Mouse (Mus musculus): ENCODE results near the gene Mast2. TPM values are rescaled to one million over a fixed set of nuclear protein-coding genes. Genes with fewer than 3 reads are reported as not detected.

Gene Mast2
- polyA plus RNA-seq, 2 experiments: 24.1 to 54.7 TPM

GRCm38 (mm10) chr4:116439383-116439782 lies 24.6 kb downstream of the Mast2 start:
- Histone ChIP-seq H3K4me3 (replicated peaks; ENCODE audit: low read length) (no peak overlapping the region), H3K4me1 (ENCODE audit: control insufficient read depth, insufficient read depth, low read length) (no peaks in the 10 kb centered on the region), H3K27me3 (ENCODE audit: control insufficient read depth, insufficient read depth, low read length) (no peaks in the 10 kb centered on the region), H3K9ac (ENCODE audit: low read depth, low read length, severe bottlenecking) (no peak overlapping the region), H3K4me2 (replicated peaks; ENCODE audit: low read depth, low read length, severe bottlenecking) (no peak overlapping the region), H3K27ac (replicated peaks; ENCODE audit: low read depth, low read length) (no peak overlapping the region), H3K9me3 (ENCODE audit: control insufficient read depth, low read length) (no peaks in the 10 kb centered on the region), H3K36me3 (ENCODE audit: control insufficient read depth, insufficient read depth, low read length) (0 out of 2 replicates have a peak, but pooled peaks cover under 1% of the 10 kb centered on the region)
- no peak for TF ChIP-seq POLR2A (IDR thresholded peaks at IDR 0.05; ENCODE audit: borderline replicate concordance, extremely low read depth, insufficient read depth, insufficient read length)
- WGBS: 100% methylated on average over 1 of the region's 1 CpGs
- ATAC-seq (ENCODE audit: low FRiP score, low read depth) (no peak), DNase-seq (ENCODE audit: low spot score) (no peak)

- no peak for TF ChIP-seq POLR2A (IDR thresholded peaks at IDR 0.05; ENCODE audit: borderline replicate concordance, extremely low read depth, insufficient read depth, insufficient read length)
- H3K9ac ChIP-seq (ENCODE audit: low read depth, low read length, severe bottlenecking): no peak overlapping the region
- H3K27ac ChIP-seq (replicated peaks; ENCODE audit: low read depth, low read length): no peak overlapping the region
- H3K9me3 ChIP-seq (ENCODE audit: control insufficient read depth, low read length): no peaks in the 10 kb centered on the region
- no peak for DNase-seq (ENCODE audit: low spot score)
- no peaks in the 10 kb centered on the region for H3K27me3 ChIP-seq (ENCODE audit: control insufficient read depth, insufficient read depth, low read length)
- H3K4me3 ChIP-seq (replicated peaks; ENCODE audit: low read length): no peak overlapping the region
- peaks cover 9% of the 10 kb centered on the region for H3K36me3 ChIP-seq (ENCODE audit: control insufficient read depth, insufficient read depth, low read length)
- no peaks in the 10 kb centered on the region for H3K4me1 ChIP-seq (ENCODE audit: control insufficient read depth, insufficient read depth, low read length)
- H3K4me2 ChIP-seq (replicated peaks; ENCODE audit: low read depth, low read length, severe bottlenecking): no peak overlapping the region
- no peak for ATAC-seq (ENCODE audit: low FRiP score, low read depth)
These were observed 25.4 kb downstream of the Mast2 start for GRCm38 (mm10) chr4:116438561-116438960.

GRCm38 (mm10) chr4:116435626-116436025 lies 28.4 kb downstream of the Mast2 start:
- Histone ChIP-seq H3K36me3 (ENCODE audit: control insufficient read depth, insufficient read depth, low read length) (peaks cover 10% of the 10 kb centered on the region), H3K4me3 (replicated peaks; ENCODE audit: low read length) (no peak overlapping the region), H3K4me2 (replicated peaks; ENCODE audit: low read depth, low read length, severe bottlenecking) (no peak overlapping the region), H3K4me1 (ENCODE audit: control insufficient read depth, insufficient read depth, low read length) (no peaks in the 10 kb centered on the region), H3K9ac (ENCODE audit: low read depth, low read length, severe bottlenecking) (no peak overlapping the region), H3K27me3 (ENCODE audit: control insufficient read depth, insufficient read depth, low read length) (no peaks in the 10 kb centered on the region), H3K27ac (replicated peaks; ENCODE audit: low read depth, low read length) (no peak overlapping the region), H3K9me3 (ENCODE audit: control insufficient read depth, low read length) (no peaks in the 10 kb centered on the region)
- DNase-seq (ENCODE audit: low spot score) (no peak), ATAC-seq (ENCODE audit: low FRiP score, low read depth) (no peak)
- 97% methylated on average over 4 of the region's 4 CpGs for WGBS
- TF ChIP-seq POLR2A (IDR thresholded peaks at IDR 0.05; ENCODE audit: borderline replicate concordance, extremely low read depth, insufficient read depth, insufficient read length): no peak

GRCm38 (mm10) chr4:116422186-116422585 lies 41.8 kb downstream of the Mast2 start:
- 59% methylated on average over 1 of the region's 1 CpGs for WGBS

GRCm38 (mm10) chr4:116421170-116421569 lies 42.8 kb downstream of the Mast2 start:
- H3K36me3 ChIP-seq (ENCODE audit: control insufficient read depth, insufficient read depth, low read length): peaks cover 9% of the 10 kb centered on the region
- no peak overlapping the region for H3K9ac ChIP-seq (ENCODE audit: low read depth, low read length, severe bottlenecking)
- H3K9me3 ChIP-seq (ENCODE audit: control insufficient read depth, low read length): no peaks in the 10 kb centered on the region
- TF ChIP-seq POLR2A (IDR thresholded peaks at IDR 0.05; ENCODE audit: borderline replicate concordance, extremely low read depth, insufficient read depth, insufficient read length): no peak
- H3K27ac ChIP-seq (replicated peaks; ENCODE audit: low read depth, low read length): no peak overlapping the region
- no peak overlapping the region for H3K4me2 ChIP-seq (replicated peaks; ENCODE audit: low read depth, low read length, severe bottlenecking)
- no peak for ATAC-seq (ENCODE audit: low FRiP score, low read depth)
- no peaks in the 10 kb centered on the region for H3K27me3 ChIP-seq (ENCODE audit: control insufficient read depth, insufficient read depth, low read length)
- DNase-seq (ENCODE audit: low spot score): no peak
- no peaks in the 10 kb centered on the region for H3K4me1 ChIP-seq (ENCODE audit: control insufficient read depth, insufficient read depth, low read length)
- WGBS: 97% methylated on average over 3 of the region's 3 CpGs
- no peak overlapping the region for H3K4me3 ChIP-seq (replicated peaks; ENCODE audit: low read length)

More at GRCm38 (mm10) chr4:116422186-116422585, 41.8 kb downstream of the Mast2 start:
- ATAC-seq (ENCODE audit: low FRiP score, low read depth): no peak
- Histone ChIP-seq H3K27ac (replicated peaks; ENCODE audit: low read depth, low read length) (no peak overlapping the region), H3K4me1 (ENCODE audit: control insufficient read depth, insufficient read depth, low read length) (no peaks in the 10 kb centered on the region), H3K9me3 (ENCODE audit: control insufficient read depth, low read length) (no peaks in the 10 kb centered on the region), H3K4me2 (replicated peaks; ENCODE audit: low read depth, low read length, severe bottlenecking) (no peak overlapping the region), H3K4me3 (replicated peaks; ENCODE audit: low read length) (no peak overlapping the region), H3K27me3 (ENCODE audit: control insufficient read depth, insufficient read depth, low read length) (no peaks in the 10 kb centered on the region), H3K9ac (ENCODE audit: low read depth, low read length, severe bottlenecking) (no peak overlapping the region), H3K36me3 (ENCODE audit: control insufficient read depth, insufficient read depth, low read length) (peaks cover 7% of the 10 kb centered on the region; the same call in 1 of the 2 replicates)
- TF ChIP-seq POLR2A (IDR thresholded peaks at IDR 0.05; ENCODE audit: borderline replicate concordance, extremely low read depth, insufficient read depth, insufficient read length): no peak
- DNase-seq (ENCODE audit: low spot score): no peak

GRCm38 (mm10) chr4:116412993-116413392 lies 51.0 kb downstream of the Mast2 start:
- DNase-seq (ENCODE audit: low spot score) (no peak), ATAC-seq (ENCODE audit: low FRiP score, low read depth) (no peak)
- no peaks in the 10 kb centered on the region for H3K4me1 ChIP-seq (ENCODE audit: control insufficient read depth, insufficient read depth, low read length)
- peaks cover 2% of the 10 kb centered on the region for H3K36me3 ChIP-seq (ENCODE audit: control insufficient read depth, insufficient read depth, low read length)
- H3K9me3 ChIP-seq (ENCODE audit: control insufficient read depth, low read length): no peaks in the 10 kb centered on the region
- WGBS: 43% methylated on average over 1 of the region's 1 CpGs
- H3K4me2 ChIP-seq (replicated peaks; ENCODE audit: low read depth, low read length, severe bottlenecking): no peak overlapping the region
- H3K27me3 ChIP-seq (ENCODE audit: control insufficient read depth, insufficient read depth, low read length): no peaks in the 10 kb centered on the region
- TF ChIP-seq POLR2A (IDR thresholded peaks at IDR 0.05; ENCODE audit: borderline replicate concordance, extremely low read depth, insufficient read depth, insufficient read length): no peak
- no peak overlapping the region for H3K4me3 ChIP-seq (replicated peaks; ENCODE audit: low read length)
- H3K27ac ChIP-seq (replicated peaks; ENCODE audit: low read depth, low read length): no peak overlapping the region
- no peak overlapping the region for H3K9ac ChIP-seq (ENCODE audit: low read depth, low read length, severe bottlenecking)
